Mouse (Mus musculus) embryonic stem cell, embryonic (primary cell): ENCODE measurements around the gene Neurl2.

ENCODE experiments used
- CTCF ChIA-PET, 4 experiments: fragments of 300-600 bp in 2 of 4; fragments of 350-600 bp in 2 of 4; sonication (Branson Sonifier 250); formaldehyde crosslinking; loops; one replicate each; lab custom pipeline; 2022; ENCODE audit warnings: inconsistent platforms in 2 of 4; lab: Charles Lee
- POLR2A ChIA-PET, 4 experiments: fragments of 300-600 bp in 2 of 4; fragments of 350-600 bp in 2 of 4; sonication (Branson Sonifier 250); formaldehyde crosslinking; loops; one replicate each; lab custom pipeline; 2022; ENCODE audit warnings: antibody characterized with exemption in 4 of 4, inconsistent platforms in 1 of 4; lab: Charles Lee

Gene Neurl2

DNA sequence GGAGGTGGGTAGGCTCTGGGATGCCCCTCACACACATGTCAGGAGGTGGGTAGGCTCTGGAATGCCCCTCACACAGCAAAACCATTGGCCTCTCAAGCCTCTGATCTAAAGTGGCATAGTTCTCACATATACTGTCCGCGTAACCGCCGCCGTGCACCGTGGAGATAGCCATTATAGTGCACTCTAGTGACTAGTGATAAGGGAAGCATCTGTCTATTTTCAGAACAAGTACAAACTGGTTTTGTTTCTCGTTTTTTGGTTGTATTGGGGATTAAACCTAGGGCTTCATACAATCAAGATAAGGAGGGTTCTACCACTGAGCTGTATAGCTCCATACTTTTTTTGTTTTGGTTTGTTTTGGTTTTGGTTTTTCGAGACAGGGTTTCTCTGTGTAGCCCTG lies 17.4 kb downstream of the Neurl2 start:
- CTCF ChIA-PET = interaction anchor here in 3 of 4 experiments (0.6 to 2.4 kb wide), 3 partner anchors 22 to 90 kb away, joined by 3 to 10 read pairs (median 3); no protein-coding TSS in a partner anchor
- POLR2A ChIA-PET = interaction anchor here in 3 of 4 experiments (0.6 to 18.2 kb wide), 15 partner anchors 9 to 667 kb away, joined by 3 to 694 read pairs (median 6); partner anchors contain the start of genes Acot8 (in 3 of the 3), Zswim3 (in 3 of the 3), Ctsa (in 2 of the 3) and Neurl2 (in 2 of the 3)

DNA sequence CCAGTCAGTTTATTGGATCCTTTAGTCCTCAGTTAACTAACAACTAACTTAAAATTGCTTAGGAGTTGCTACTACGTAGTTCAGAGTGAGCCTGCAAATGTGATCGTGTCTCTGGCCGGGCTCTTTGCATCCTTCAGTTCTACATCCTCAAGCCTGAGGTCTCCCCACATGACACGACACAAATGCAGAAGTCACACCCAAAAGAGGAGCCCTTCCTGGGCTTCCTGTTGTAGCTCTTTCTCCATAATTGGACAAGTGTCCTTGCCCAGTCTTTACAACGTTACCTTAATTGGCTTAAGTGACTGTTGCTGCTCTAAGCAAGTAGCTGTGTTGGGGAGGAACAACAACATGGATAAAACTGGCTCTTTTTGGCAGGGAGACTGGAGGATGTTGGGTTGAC lies 17.9 kb downstream of the Neurl2 start:
- POLR2A ChIA-PET = interaction anchor here (0.5 to 18.2 kb wide), 17 partner anchors 8 to 666 kb away, joined by 3 to 694 read pairs (median 5); partner anchors contain the start of genes Acot8 (in 3 of the 4), Zswim3 (in 3 of the 4), Ctsa (in 2 of the 4) and Neurl2 (in 2 of the 4)

DNA sequence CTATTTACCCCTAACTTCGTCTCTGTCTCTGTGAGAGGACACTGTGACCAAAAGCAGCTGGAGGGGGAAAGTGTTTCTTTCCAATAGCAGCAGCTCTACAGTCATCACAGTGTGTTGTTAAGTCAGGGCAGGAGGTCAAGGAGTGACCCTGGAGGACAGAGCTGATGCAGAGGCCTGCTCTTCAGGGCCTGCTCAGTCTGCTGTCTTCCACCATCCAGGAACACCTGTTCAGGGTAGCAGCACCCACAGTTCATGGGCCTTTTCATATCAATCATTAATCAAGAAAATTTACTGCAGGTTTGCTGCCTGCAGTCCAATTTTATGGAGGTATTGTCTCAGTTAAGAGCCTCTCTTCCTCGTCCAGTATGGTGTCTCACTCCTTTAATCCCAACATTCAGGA lies 19.7 kb downstream of the Neurl2 start:
- POLR2A ChIA-PET = interaction anchor here in 3 of 4 experiments (1.1 to 18.2 kb wide), 7 partner anchors 6 to 26 kb away, joined by 5 to 694 read pairs (median 397); partner anchors contain the start of genes Acot8 (in 3 of the 3), Zswim3 (in 3 of the 3), Zswim1 (in 2 of the 3) and Ctsa (in 1 of the 3)
- CTCF ChIA-PET = interaction anchor here in 2 of 4 experiments (1.3 to 1.5 kb wide), 2 partner anchors 19 to 20 kb away, joined by 3 to 5 read pairs; no protein-coding TSS in a partner anchor

More for the DNA sequence above, 17.9 kb downstream of the Neurl2 start:
- CTCF ChIA-PET = interaction anchor here (0.6 to 2.4 kb wide), 4 partner anchors 21 to 146 kb away, joined by 3 to 10 read pairs (median 3); no protein-coding TSS in a partner anchor

DNA sequence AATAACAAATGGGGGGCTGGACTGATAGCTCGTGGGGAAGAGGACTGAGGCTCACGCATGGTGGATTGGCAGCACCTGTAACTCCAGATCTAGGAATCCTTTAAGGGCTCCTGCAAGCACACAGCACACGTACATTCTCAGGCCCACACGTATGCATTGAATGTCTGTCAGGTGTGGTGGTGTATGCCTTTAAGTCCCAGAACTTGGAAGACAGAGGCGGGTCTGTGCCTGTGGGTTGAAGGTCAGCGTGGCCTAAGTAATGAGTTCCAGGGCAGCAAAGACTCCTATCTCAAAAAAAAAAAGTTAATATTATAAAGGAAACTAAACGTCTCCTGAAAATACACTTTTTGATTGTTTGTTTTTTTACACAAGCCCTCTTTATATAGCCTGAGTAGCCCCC lies 26.6 kb downstream of the Neurl2 start:
- ChIA-PET POLR2A (interaction anchor here (1.0 to 24.1 kb wide), 29 partner anchors 8 to 111 kb away, joined by 3 to 694 read pairs (median 24); partner anchors contain the start of genes Ctsa (in 3 of the 4), Neurl2 (in 3 of the 4), Zswim1 (in 3 of the 4) and Pcif1 (in 2 of the 4)), CTCF (interaction anchor here in 2 of 4 experiments (0.6 to 6.8 kb wide), 6 partner anchors 11 to 162 kb away, joined by 3 to 68 read pairs (median 3); partner anchors contain the start of gene Ctsa (in 1 of the 2))

DNA sequence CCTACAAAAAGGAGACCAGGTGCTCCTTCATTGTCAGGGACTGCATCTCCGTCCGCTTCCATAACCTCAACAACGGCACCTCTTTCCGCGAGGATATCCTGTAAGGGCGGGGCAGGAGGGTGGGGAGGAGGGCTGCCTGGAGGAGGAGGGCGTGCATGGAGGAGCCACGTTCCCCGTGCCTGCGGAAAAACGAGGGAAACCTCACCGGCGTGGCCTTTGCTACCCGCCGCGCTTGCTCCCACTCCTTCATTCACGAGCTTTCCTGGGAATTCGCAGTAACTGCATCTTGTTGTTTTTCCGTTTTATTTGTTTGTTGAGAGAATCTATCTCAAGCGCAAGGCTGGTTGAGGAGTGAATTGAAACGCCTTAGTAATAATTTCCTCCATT lies 27.9 kb downstream of the Neurl2 start:
- CTCF ChIA-PET = interaction anchor here in 3 of 4 experiments (0.7 to 6.8 kb wide), 11 partner anchors 11 to 149 kb away, joined by 3 to 68 read pairs (median 4); partner anchors contain the start of genes Wfdc10 (in 1 of the 3), Wfdc9 (in 1 of the 3) and Zswim1 (in 1 of the 3)
- POLR2A ChIA-PET = interaction anchor here (0.6 to 24.1 kb wide), 102 partner anchors 9 to 1176 kb away, joined by 3 to 694 read pairs (median 6); partner anchors contain the start of genes Zswim1 (in 4 of the 4), Ctsa (in 3 of the 4), Neurl2 (in 3 of the 4) and Pcif1 (in 3 of the 4)

DNA sequence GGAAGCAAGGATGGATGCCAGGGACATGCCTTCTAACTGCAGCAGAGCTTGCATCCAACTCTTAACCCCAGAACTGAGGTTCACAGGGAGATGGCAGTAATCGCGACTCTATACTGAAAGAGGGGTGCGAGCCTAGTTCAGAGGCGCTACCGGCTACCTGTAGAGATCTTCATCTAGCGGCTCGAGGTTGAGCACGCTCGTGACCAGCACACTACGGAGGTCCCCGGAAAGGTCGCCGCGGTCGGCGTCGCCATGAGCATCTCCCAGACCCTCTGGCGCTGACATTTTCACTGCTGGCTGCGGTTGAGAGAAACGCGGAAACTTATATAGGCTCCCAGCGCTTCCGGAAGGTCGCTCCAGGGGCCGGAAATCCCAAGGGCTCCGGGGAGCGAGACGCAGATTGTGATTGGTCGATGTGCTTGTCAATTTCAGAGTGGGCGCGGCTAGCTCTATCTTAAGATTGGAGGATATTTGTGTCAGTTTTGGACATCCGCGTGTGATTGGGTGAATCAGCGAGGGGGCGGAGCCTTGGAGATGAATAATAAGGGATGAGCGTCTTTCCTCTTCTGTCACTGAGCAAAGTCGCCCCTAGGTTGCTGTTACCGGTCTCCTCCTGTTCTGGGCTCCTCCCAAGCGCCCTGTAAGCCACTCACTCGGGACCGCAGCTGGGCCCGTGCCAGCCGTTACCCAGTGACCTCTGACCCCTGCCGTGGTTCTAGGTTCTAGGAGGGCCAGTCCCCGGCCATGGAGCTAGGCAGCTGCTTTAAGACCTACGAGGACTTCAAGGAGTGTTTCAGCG lies 28.5 kb downstream of the Neurl2 start, which contains the start of the genes Acot8 and Zswim3:
Gene Acot8 (minus strand): TSS at position 350 of the 799 bp plus-strand sequence.
Gene Zswim3 (plus strand): TSS at position 566 of the 799 bp plus-strand sequence.
- CTCF ChIA-PET = interaction anchor here (0.7 to 6.8 kb wide), 16 partner anchors 8 to 149 kb away, joined by 3 to 68 read pairs (median 4); partner anchors contain the start of genes Wfdc10 (in 1 of the 4), Wfdc9 (in 1 of the 4) and Zswim1 (in 1 of the 4)

DNA sequence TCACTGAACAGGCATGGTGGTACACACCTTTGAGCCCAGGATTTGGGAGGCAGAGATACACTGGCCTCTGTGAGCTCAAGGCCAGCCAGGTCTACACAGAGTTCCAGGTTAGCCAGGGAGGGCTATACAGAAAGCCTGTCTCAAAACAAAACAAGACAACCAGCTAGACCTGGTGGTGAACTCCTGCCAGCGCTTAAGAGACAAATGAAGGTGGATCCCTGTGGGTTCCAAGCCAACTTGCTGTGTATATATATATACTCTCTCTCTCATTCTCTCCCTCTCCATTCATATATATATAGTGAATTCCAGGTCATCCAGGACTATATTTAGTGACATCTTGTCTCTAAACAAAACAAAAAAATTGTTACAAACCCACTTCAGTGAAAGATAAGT lies 29.3 kb downstream of the Neurl2 start:
- CTCF ChIA-PET = interaction anchor here (0.6 to 6.8 kb wide), 9 partner anchors 10 to 148 kb away, joined by 3 to 68 read pairs (median 10); partner anchors contain the start of genes Wfdc10 (in 1 of the 4), Wfdc9 (in 1 of the 4) and Zswim1 (in 1 of the 4)

More for the DNA sequence above, 28.5 kb downstream of the Neurl2 start, which contains the start of the genes Acot8 and Zswim3:
- POLR2A ChIA-PET = interaction anchor here (0.6 to 24.1 kb wide), 112 partner anchors 9 to 1763 kb away, joined by 3 to 694 read pairs (median 5); partner anchors contain the start of genes Zfp335 (in 4 of the 4), Zswim1 (in 4 of the 4), Ctsa (in 3 of the 4) and Neurl2 (in 3 of the 4)

DNA sequence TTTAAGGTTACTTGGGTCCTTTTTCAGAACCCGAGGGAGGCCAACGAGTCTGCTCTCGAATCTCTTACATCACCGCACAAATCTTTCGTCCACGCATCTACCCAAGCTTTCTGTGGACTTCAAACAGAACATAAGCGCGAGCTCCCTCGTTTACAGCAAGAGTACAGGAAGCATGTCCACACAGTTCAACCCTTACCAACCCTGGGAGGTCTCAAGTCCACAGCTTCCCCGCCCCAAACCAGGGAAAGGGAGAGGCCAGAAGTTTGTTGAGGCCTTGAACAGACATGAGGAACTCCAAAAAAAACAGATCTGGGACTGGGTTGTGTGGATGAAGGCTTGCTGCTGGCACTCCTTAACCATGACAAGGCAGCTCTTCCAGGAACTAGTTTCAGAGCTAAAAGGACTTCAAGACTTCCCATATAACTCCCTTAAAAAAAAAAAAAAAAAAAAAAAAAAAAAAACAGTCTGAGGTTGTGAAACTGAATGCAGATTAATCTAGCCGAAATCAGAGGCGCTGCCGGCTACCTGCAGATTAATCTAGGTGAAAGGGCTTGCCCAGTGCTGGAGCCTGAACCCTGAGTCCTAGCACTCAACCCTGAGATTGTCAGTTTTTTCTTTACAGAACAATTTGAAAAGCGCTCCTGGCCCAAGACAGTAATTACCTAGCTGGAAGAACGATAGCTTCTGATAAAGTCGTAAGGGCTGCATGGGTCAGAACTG lies 29.9 kb downstream of the Neurl2 start:
- POLR2A ChIA-PET = interaction anchor here in 3 of 4 experiments (0.6 to 24.1 kb wide), 38 partner anchors 9 to 343 kb away, joined by 3 to 694 read pairs (median 16); partner anchors contain the start of genes Ctsa (in 3 of the 3), Neurl2 (in 3 of the 3), Zswim1 (in 3 of the 3) and Pcif1 (in 2 of the 3)
- CTCF ChIA-PET = interaction anchor here (0.6 to 6.8 kb wide), 10 partner anchors 9 to 1275 kb away, joined by 3 to 68 read pairs (median 6); partner anchors contain the start of genes Wfdc10 (in 1 of the 4) and Wfdc9 (in 1 of the 4)

More for the DNA sequence above, 29.3 kb downstream of the Neurl2 start:
- POLR2A ChIA-PET = interaction anchor here (0.8 to 24.1 kb wide), 52 partner anchors 10 to 1762 kb away, joined by 3 to 694 read pairs (median 9); partner anchors contain the start of genes Ctsa (in 3 of the 4), Neurl2 (in 3 of the 4), Zswim1 (in 3 of the 4) and Gm20458 (in 2 of the 4)

DNA sequence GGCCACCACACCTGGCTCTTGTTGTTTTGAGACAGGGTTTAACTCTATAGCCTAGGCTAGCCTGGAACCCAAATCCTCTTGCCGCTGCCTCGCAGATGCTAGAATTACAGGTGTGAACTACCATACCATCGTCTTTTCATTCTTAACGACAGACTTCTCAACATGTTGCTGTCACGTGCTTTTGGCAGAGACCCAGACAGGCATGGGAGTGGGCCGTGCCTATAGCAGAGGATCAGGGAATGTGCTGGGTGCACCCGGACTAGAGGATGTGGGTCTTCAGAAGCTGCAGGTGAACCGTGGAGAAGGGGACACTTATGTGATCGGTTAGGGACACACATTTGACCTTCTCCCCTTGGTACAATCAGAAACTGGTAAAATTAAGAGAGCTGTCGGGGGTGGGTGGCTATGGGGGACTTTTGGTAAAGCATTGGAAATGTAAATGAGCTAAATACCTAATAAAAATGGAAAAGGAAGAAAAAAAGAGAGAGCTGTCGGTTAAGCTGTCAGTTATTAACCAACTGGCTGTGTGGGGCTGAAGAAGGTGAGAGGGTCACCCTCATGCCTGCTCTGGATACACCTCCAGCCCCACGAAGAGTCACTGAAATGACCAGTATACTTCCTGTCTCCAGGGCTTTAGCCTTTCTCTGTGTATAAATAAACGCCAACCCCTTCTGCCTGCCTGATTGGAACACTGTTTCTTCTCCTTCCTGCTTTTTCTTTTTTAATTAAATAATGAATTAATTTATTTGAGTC lies 32.8 kb downstream of the Neurl2 start:
- POLR2A ChIA-PET = interaction anchor here in 3 of 4 experiments (0.9 to 24.1 kb wide), 12 partner anchors 8 to 59 kb away, joined by 3 to 694 read pairs (median 5); partner anchors contain the start of genes Ctsa (in 2 of the 3), Snx21 (in 2 of the 3), Spata25 (in 2 of the 3) and Zswim1 (in 2 of the 3)
- CTCF ChIA-PET = interaction anchor here in 1 of 4 experiments (0.6 to 0.8 kb wide), 2 partner anchors 12 to 237 kb away, joined by 3 read pairs; no protein-coding TSS in a partner anchor

DNA sequence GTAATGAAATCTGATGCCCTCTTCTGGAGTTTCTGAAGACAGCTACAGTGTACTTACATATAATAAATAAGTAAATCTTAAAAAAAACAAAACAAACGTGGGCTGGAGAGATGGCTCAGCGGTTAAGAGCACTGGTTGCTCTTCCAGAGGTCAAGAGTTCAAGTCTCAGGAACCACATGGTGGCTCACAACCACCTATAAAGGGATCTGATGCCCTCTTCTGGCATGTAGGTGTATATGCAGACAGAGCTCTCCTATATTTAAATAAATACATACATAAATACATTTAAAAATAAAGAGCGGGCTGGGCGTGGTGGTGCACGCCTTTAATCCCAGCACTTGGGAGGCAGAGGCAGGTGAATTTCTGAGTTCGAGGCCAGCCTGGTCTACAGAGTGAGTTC lies 34.7 kb downstream of the Neurl2 start:
- CTCF ChIA-PET = interaction anchor here in 3 of 4 experiments (0.6 to 1.5 kb wide), 22 partner anchors 8 to 1328 kb away, joined by 3 to 9 read pairs (median 4); partner anchors contain the start of genes Zswim1 (in 2 of the 3), Snx21 (in 1 of the 3) and Ube2c (in 1 of the 3)
- POLR2A ChIA-PET = interaction anchor here in 3 of 4 experiments (0.6 to 24.1 kb wide), 19 partner anchors 9 to 258 kb away, joined by 3 to 694 read pairs (median 5); partner anchors contain the start of genes Snx21 (in 2 of the 3), Zswim1 (in 2 of the 3), Ctsa (in 1 of the 3) and Pltp (in 1 of the 3)

DNA sequence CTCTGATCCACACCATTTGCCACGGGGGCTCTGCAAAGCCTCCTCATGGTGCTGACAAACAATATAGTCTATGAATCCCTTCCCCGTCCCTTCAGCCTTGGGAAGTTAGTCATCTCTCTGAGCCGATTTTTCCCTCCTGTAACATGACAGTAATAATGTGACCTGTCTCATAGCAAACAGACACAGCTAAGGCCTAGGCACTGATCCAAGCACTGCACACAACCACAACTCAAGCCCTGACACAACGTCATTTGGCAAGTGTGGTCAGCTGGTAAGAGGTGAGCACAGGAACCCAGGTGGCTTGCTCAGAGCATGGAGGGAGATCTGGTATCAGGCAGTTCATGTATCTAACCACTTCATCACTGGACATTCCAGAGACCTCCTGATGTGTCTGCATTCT lies 37.4 kb downstream of the Neurl2 start:
- POLR2A ChIA-PET = interaction anchor here in 3 of 4 experiments (0.9 to 24.1 kb wide), 11 partner anchors 8 to 49 kb away, joined by 3 to 694 read pairs (median 42); partner anchors contain the start of genes Acot8 (in 3 of the 3), Zswim3 (in 3 of the 3), Ube2c (in 2 of the 3) and Zswim1 (in 2 of the 3)
- CTCF ChIA-PET = interaction anchor here (0.6 to 6.8 kb wide), 6 partner anchors 9 to 81 kb away, joined by 3 to 91 read pairs (median 14); partner anchors contain the start of genes Snx21 (in 3 of the 4), Acot8 (in 1 of the 4) and Zswim3 (in 1 of the 4)

DNA sequence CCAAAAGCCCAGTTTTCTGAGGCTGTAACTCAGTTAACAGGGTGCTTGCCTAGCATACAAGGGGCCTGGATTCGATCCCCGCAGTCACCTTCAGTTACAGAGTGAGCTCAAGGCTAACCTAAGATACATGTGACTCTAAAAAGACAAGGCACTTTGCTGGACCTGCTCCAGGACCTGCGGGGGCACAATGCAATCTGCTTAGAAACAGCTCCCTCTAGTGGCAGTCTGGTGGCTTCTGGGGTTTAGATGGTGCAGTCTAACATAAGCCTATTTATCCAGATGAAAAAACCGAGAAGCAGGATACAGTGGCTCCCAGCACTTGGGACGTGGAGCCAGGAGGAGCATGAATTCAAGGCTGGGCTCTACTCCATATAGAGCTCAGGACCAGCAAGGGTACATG lies 39.0 kb downstream of the Neurl2 start:
- CTCF ChIA-PET = interaction anchor here (0.5 to 6.8 kb wide), 101 partner anchors 9 to 1599 kb away, joined by 3 to 91 read pairs (median 5); partner anchors contain the start of genes Acot8 (in 4 of the 4), Snx21 (in 4 of the 4), Zswim3 (in 4 of the 4) and Ctsa (in 3 of the 4)

DNA sequence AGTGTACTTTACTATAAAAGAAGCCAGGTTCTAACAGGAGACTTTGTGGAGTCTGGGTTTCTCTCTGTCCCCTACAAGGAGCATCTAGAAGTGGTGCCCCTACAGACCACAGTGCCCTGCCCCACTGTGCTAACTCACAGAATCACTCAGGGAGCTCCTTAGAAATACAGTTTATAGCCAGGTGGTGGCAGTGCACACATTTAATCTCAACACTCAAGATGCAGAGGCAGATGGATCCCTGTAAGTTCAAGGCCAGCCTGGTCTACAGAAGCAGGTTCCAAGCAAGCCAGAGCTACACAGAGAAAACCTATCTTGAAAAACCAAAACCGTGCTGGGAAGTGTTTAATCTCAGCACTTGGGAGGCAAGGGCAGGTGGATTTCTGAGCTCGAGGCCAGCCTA lies 39.5 kb downstream of the Neurl2 start:
- ChIA-PET POLR2A (interaction anchor here (0.5 to 24.1 kb wide), 70 partner anchors 8 to 1729 kb away, joined by 3 to 694 read pairs (median 5); partner anchors contain the start of genes Acot8 (in 4 of the 4), Zswim3 (in 4 of the 4), Snx21 (in 3 of the 4) and Ube2c (in 3 of the 4)), CTCF (interaction anchor here (0.5 to 6.8 kb wide), 114 partner anchors 8 to 1600 kb away, joined by 3 to 91 read pairs (median 5); partner anchors contain the start of genes Acot8 (in 4 of the 4), Snx21 (in 4 of the 4), Zswim1 (in 4 of the 4) and Zswim3 (in 4 of the 4))

More for the DNA sequence above, 39.0 kb downstream of the Neurl2 start:
- POLR2A ChIA-PET = interaction anchor here (0.6 to 24.1 kb wide), 64 partner anchors 9 to 271 kb away, joined by 3 to 694 read pairs (median 5); partner anchors contain the start of genes Acot8 (in 4 of the 4), Zswim3 (in 4 of the 4), Snx21 (in 3 of the 4) and Ube2c (in 3 of the 4)

DNA sequence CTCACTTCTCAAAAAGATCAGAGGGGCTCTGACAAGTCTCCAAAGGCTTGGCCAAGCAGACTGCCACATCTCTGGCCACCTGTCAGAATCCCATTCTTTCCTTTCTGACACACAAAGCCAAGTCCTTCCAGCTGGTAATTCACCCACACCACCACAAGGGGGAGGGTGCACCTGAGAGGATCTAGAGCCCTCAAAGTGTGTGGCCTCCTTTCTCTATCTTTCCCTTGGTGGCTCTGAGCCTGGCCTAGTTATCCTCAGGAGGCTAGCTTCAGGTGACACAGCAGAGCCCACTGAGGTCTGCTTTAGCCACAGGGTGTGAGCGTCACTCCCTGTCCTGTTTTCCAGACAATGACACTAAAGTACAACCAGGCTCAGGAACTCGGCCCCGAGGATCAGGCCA lies 40.0 kb downstream of the Neurl2 start:
- CTCF ChIA-PET = interaction anchor here (0.6 to 6.8 kb wide), 90 partner anchors 8 to 507 kb away, joined by 3 to 91 read pairs (median 5); partner anchors contain the start of genes Acot8 (in 4 of the 4), Zswim1 (in 4 of the 4), Zswim3 (in 4 of the 4) and Ctsa (in 3 of the 4)

More for the DNA sequence above, 40.0 kb downstream of the Neurl2 start:
- POLR2A ChIA-PET = interaction anchor here (0.5 to 24.1 kb wide), 59 partner anchors 8 to 1730 kb away, joined by 3 to 694 read pairs (median 5); partner anchors contain the start of genes Acot8 (in 4 of the 4), Zswim3 (in 4 of the 4), Snx21 (in 3 of the 4) and Ube2c (in 3 of the 4)
